Mouse (Mus musculus) left cerebral cortex, adult 8-10 months (tissue): ENCODE data around the gene Aspa. TPM values are rescaled to one million over a fixed set of nuclear protein-coding genes. Genes with fewer than 3 reads are reported as not detected.
"Not testable (repeated sequence)": the region's sequence is repeated elsewhere in the genome, so short reads cannot be mapped to it uniquely, and the experiment has no call there.

Experiments
- DNase-seq, 2 experiments: peaks; one replicate each; pipeline ENCODE4 v3.0.0; 2022; ENCODE audit warnings: low spot score in 2 of 2
- total RNA-seq, 4 experiments: library from RNA; stranded (reverse); gene quantifications; 2 replicates each; pipeline ENCODE4 v1.2.4; 2022

The Aspa gene
- 10 to 100 TPM; 20.9 to 29.6 (median 25.7) TPM for total RNA-seq

GRCm38 (mm10) chr11:73329442-73329841 lies at the start of gene Aspa, which contains the start of the genes Gm49340 and Spata22:
Aspa (minus strand) TSS chr11:73329596.
Gm49340 (plus strand) TSS chr11:73329741.
Spata22 (plus strand) TSS chr11:73329741.
- no peak for DNase-seq

GRCm38 (mm10) chr11:73370946-73371345 lies 41.5 kb upstream of the Aspa start, which contains the start of gene Olfr376:
Olfr376 (plus strand) TSS chr11:73371246.
- DNase-seq = no peak

- DNase-seq = no peak
Observed at GRCm38 (mm10) chr11:73350483-73350882, 21.1 kb upstream of the Aspa start, which contains the start of gene Olfr20. Olfr20 (plus strand) TSS chr11:73350783.

GRCm38 (mm10) chr11:73336919-73337318 lies 7.5 kb upstream of the Aspa start:
- no peak for DNase-seq

- no peak for DNase-seq
Observed at GRCm38 (mm10) chr11:73333357-73333756, 4.0 kb upstream of the Aspa start.

GRCm38 (mm10) chr11:73327361-73327760 lies 2.0 kb downstream of the Aspa start:
- DNase-seq = no peak

GRCm38 (mm10) chr11:73326485-73326886 lies 2.9 kb downstream of the Aspa start:
- no peak for DNase-seq

- no peak for DNase-seq
Observed at GRCm38 (mm10) chr11:73323906-73324830, 5.2 kb downstream of the Aspa start.

- DNase-seq = not testable (repeated sequence)
Observed at GRCm38 (mm10) chr11:73321064-73321463, 8.3 kb downstream of the Aspa start.

- DNase-seq = not testable (repeated sequence)
Observed at GRCm38 (mm10) chr11:73318581-73318980, 10.8 kb downstream of the Aspa start.

- no peak for DNase-seq
Observed at GRCm38 (mm10) chr11:73315961-73316360, 13.4 kb downstream of the Aspa start.

GRCm38 (mm10) chr11:73303123-73303522 lies 26.3 kb downstream of the Aspa start:
- no peak for DNase-seq

GRCm38 (mm10) chr11:73289621-73290020 lies 39.8 kb downstream of the Aspa start:
- DNase-seq = no peak

- DNase-seq = peak in 1 of 2 experiments; percentile 36
Observed at GRCm38 (mm10) chr11:73284351-73284750, 45.0 kb downstream of the Aspa start.

- DNase-seq = no peak
Observed at GRCm38 (mm10) chr11:73283926-73284325, 45.5 kb downstream of the Aspa start.

GRCm38 (mm10) chr11:73283369-73283768 lies 46.0 kb downstream of the Aspa start:
- DNase-seq = peak in 1 of 2 experiments; percentile 39

GRCm38 (mm10) chr11:73281528-73282027 lies 47.8 kb downstream of the Aspa start:
- DNase-seq = peak; percentile 65 to 81

GRCm38 (mm10) chr11:73280710-73281109 lies 48.7 kb downstream of the Aspa start:
- no peak for DNase-seq

GRCm38 (mm10) chr11:73274821-73275220 lies 54.6 kb downstream of the Aspa start:
- DNase-seq = no peak

- no peak for DNase-seq
Observed at GRCm38 (mm10) chr11:73267267-73267666, 62.1 kb downstream of the Aspa start, which contains the start of gene Trpv3. Trpv3 (plus strand) TSS chr11:73267388.

- no peak for DNase-seq
Observed at GRCm38 (mm10) chr11:73261385-73261784, 68.0 kb downstream of the Aspa start.

GRCm38 (mm10) chr11:73260457-73260856 lies 68.9 kb downstream of the Aspa start:
- no peak for DNase-seq
